Mouse (Mus musculus): ENCODE results near the gene Slc3a2. TPM values are rescaled to one million over a fixed set of nuclear protein-coding genes. Genes with fewer than 3 reads are reported as not detected.
"Not testable (repeated sequence)": the region's sequence is repeated elsewhere in the genome, so short reads cannot be mapped to it uniquely, and the experiment has no call there.

The Slc3a2 gene
- total RNA-seq, 4 experiments from 2014 or later: 39.5 to 43.6 (median 41.9) TPM

DNA sequence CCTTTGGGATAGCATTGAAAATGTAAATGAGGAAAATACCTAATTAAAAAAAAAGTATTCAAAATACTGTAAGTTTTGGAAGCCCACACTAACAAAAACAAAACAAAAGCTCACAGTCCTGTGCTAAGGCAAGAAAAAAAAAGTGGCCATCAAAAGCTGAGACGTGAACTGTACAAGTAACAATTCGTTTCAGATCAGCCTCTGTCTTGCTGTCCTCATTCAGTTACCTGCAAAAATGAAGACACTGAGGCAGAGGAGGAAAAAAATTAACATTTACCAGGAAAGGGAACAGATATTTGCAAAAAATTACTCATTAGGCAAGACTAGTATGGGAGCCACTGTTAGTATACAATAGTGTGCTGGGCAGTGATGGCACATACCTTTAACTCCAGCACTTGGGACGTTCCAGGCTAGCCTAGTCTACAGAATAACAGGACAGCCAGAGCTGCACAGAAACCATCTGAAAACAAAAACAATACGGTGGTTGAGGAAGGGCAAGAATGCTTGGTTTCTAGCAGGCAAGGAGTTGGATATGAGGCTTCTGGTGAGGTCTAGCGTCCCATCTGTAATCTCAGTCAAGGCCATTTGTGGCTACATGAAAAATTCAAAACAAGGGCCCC is 4.4 kb upstream of the Slc3a2 start:
- DNase-seq (ENCODE audit: low spot score): no peak

- DNase-seq (ENCODE audit: low spot score): no peak
Observed at GRCm38 (mm10) chr19:8726609-8727390, 3.6 kb upstream of the Slc3a2 start.

DNA sequence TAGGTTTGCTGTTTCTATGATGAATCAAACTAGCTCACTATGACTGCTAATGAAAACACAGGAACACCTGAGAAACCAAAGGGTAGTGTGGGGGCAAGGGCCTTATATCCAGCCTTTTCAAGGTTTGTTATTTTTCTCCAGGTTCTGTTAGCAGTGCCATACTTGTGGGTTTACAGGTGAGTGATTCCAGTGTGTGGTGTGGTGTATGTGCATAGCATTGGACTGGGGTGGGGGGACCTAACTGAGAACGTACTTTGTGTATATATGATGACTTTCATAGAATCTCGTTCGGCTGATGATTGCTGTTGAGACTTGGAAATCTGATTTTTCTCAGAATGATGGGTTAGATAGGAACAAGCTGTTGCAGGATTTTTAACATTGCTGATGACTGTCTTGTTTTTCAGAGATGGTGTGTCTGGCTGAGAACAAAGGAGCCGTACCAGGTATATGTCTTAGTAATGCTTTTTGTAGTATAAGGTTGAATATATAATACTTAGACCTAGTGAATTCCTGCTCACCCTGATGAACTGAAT is 2.0 kb upstream of the Slc3a2 start:
- DNase-seq (ENCODE audit: low spot score): no peak

GRCm38 (mm10) chr19:8724392-8724791 is 1.2 kb upstream of the Slc3a2 start:
- no peak for DNase-seq (ENCODE audit: low spot score)

- no peak for DNase-seq (ENCODE audit: low spot score)
Observed at GRCm38 (mm10) chr19:8723574-8724346, 591 bp upstream of the Slc3a2 start.

GRCm38 (mm10) chr19:8722559-8722906 is 636 bp downstream of the Slc3a2 start:
- no peak for DNase-seq (ENCODE audit: low spot score)

- no peak for DNase-seq (ENCODE audit: low spot score)
Observed at GRCm38 (mm10) chr19:8722021-8722420, 1.1 kb downstream of the Slc3a2 start.

DNA sequence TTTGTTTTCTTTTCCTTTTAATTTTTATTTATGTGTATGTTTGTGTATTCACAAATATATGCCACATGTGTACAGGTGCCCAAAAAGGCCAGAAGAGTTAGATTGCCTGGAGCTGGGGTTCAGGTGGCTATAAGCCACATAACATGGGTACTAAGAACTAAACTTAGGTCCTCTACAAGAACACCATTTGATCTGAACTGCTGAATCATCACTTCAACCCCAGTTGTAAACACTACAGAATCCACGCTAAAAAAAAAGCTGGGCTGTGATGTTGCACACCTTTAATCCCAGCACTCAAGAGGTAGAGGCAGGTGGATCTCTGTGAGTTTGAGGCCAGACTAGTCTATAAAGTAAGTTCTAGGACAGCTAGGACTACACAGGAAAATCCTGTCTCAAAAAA is 1.8 kb downstream of the Slc3a2 start:
- DNase-seq (ENCODE audit: low spot score): no peak

DNA sequence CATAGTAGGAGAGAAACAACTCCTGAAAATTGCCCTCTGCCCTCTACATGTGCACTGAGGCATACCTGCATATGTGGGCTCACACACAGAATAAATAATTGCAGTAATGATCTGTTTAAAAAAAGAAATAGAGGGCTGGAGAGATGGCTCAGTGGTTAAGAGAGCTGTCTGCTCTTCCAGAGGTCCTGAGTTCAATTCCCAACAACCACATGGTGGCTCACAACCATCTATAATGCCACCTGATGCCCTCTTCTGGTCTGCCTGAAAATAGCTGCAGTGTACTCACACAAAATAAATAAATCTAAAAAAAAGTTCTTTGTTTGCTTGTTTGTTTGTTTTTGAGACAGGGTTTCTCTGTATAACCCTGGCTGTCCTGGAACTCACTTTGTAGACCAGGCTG is 4.1 kb downstream of the Slc3a2 start:
- DNase-seq (ENCODE audit: low spot score): not testable (repeated sequence)

DNA sequence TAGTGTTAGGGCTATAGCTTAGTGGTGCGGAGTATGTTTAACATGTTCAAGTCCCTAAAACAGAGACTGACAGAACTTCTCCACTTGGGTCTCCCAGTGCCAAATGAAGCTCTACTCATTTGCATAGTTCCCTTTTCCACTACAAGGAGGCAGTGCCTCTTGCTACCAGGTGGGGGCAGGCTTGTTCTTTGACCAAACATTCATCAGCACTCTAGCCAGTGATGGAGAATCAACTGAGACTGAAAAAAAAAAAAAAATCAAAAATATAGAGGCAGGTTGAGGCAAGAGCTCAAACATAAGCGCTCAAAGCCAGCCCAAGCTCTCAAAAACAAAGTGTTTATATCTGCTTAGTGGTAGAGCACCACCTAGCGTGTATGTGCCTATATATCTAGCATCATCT is 4.8 kb downstream of the Slc3a2 start:
- no peak for DNase-seq (ENCODE audit: low spot score)

- no peak for DNase-seq (ENCODE audit: low spot score)
Observed at GRCm38 (mm10) chr19:8716767-8717475, 6.2 kb downstream of the Slc3a2 start.

- DNase-seq (ENCODE audit: low spot score): no peak
Observed at GRCm38 (mm10) chr19:8715868-8716766, 7.1 kb downstream of the Slc3a2 start.

DNA sequence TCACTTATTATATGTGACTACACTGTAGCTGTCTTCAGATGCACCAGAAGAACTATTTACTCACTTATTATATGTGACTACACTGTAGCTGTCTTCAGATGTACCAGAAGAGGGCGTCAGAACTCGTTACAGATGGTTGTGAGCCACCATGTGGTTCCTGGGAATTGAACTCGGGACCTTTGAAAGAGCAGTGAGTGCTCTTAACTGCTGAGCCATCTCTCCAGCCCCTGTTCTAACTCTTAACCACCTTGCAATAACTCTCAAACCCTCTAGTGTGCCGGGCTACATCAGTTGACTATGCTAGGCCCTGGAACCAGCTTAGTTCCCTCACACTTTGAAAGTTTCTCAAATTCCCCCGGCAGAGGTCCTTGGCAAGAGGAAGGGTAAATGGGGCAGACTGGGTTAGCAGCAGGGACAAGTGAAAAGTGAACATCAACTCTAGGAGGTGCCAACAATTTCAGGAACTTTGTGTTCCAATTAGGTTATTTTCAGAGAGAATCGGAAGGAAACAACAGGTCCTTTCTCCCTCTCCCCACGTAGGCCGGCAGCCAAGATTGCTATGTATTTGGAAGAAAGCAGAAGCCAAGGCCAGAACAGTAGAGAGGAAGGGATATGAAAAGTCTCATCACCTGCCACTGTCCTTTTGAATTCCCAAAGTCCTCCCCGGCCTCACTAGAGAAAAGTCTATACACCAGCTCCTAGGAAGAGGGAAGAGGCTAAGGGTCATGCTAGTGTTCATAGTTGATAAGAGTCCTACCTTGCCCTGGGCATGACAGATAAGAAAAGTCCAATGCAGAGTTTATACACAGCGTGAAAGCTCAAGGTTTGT is 8.3 kb downstream of the Slc3a2 start:
- no peak for DNase-seq (ENCODE audit: low spot score)

- no peak for DNase-seq (ENCODE audit: low spot score)
Observed at GRCm38 (mm10) chr19:8713997-8714652, 9.0 kb downstream of the Slc3a2 start.

- peak; percentile 92 for DNase-seq (ENCODE audit: low spot score)
Observed at GRCm38 (mm10) chr19:8713306-8713996, 9.7 kb downstream of the Slc3a2 start.

DNA sequence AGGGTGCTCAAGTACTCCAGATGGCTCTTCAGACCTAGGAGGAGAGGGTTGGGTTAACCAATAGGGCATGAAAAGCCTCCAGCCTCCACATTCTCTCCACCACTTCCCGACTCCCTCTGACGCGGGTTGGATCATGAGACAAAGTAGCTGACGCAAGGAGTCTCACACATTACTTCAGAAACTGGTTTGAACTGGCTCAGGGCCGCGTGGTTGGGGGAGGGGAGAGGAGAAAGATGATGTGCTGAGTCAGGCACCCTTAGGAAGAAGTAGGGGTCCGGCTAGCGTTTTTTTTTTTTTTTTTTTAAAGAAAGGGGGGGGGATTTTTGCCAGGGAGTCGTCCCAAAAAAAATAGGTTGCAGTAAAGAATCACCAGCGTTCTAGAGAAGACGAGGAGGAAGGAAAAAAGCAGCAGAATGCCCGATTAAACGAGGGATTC is 10.3 kb downstream of the Slc3a2 start:
- peak; percentile 66 for DNase-seq (ENCODE audit: low spot score)

GRCm38 (mm10) chr19:8711949-8712869 is 11.0 kb downstream of the Slc3a2 start:
- no peak for DNase-seq (ENCODE audit: low spot score)
